Mouse (Mus musculus): Measurements from ENCODE around the gene Pkig.

Pkig gene

DNA sequence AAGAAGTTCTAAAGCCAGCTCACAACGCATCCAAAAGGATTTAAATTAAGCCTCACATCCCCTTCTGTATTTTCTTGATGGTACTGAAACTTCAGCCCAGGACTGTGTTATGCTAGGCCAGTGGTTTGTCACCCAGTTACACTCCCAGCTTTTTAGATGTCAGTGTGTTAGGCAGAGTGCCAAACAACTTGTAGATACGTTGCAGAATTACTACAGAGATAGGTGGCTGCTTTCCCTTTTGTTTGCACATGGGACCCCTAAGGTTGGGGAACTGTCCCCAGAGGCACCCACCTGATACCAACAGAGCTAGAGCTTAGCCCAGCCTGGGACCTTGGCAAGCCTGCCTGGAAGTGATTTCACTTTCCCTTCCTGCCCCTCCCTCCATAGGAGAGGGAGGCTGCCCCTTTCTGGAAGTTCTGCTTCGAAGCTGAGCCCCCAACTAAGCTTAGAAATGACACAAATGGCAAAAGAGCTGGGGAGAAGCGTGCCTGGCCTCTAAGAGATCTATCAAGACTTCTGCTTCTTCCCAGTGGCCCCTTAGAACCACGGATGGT lies 52.5 kb downstream of the Pkig start:
- in situ Hi-C loops (cut with MboI, MseI) = no loop called here

- in situ Hi-C loops (cut with MboI, MseI) = no loop called here
Measured at GRCm38 (mm10) chr2:163711368-163711868, 53.2 kb downstream of the Pkig start.

- in situ Hi-C loops (cut with MboI, MseI) = no loop called here
Measured at GRCm38 (mm10) chr2:163712473-163712872, 54.3 kb downstream of the Pkig start.

GRCm38 (mm10) chr2:163712874-163713273 lies 54.7 kb downstream of the Pkig start:
- in situ Hi-C loops (cut with MboI, MseI) = no loop called here

- in situ Hi-C loops (cut with MboI, MseI) = no loop called here
Measured at GRCm38 (mm10) chr2:163713340-163713739, 55.2 kb downstream of the Pkig start.

DNA sequence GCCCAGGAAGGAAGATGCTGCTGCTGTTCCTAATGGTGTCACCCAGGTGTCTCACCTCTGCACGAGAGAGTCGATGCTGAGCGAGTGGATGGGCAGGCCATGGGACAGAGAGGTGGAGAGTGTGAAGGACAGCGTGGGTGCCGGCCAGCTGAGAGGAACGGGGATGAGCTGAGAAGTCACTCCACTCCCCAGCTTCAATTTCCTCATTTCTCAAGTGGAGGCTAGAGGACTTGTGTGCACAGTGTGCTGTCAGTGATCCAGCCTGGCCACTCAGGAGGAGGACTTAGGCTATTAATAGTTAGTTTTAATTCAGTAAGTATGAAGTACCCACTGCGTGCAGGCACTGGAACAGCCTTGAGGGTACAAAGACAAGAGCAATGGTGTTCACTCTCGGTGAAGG lies 58.3 kb downstream of the Pkig start:
- in situ Hi-C loops (cut with MboI, MseI) = loop anchor here (5.0 kb wide), 2 partner anchors 119 to 184 kb away; no protein-coding TSS in a partner anchor

DNA sequence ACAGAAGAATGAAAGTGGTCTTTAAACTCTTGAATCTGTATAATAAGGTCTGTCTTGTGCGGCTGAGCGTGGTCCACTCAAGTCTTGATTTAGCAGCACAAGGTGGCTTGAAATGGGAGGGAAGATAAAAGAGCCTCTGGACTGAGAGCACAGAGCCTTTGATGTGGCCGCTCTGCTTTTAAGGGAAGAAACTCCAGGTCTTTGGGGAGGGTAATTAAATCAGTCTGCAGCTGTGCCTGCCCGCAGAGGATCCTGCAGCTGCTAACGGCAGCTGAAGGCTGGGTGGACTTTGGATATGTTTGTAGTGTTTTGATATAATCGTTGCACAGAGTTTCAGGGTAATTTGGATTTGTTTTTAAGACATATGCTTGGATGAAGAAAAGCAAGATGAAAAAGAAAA lies 58.7 kb downstream of the Pkig start:
- in situ Hi-C loops (cut with MboI, MseI) = loop anchor here (5.0 kb wide), 2 partner anchors 120 to 185 kb away; no protein-coding TSS in a partner anchor

DNA sequence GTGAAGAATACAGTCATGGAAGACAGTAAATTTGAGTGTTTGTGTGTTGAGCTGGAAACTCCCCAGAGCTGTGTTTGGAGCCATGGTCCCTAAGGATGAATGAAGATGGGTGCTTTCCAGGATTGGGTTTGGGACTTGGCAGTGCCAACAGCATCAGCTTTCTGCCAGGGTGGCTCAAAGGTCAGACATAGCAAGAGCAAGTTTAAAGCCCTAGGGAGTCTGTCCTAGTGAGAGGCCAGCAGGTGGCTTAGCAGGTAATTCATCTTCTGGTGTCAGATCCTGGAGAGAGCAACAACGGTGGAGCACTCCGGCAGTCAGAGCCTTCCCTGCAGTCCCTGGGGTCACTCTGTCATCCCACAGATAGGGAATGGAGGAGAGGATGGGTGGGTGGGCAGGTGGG lies 60.3 kb downstream of the Pkig start:
- in situ Hi-C loops (cut with MboI, MseI) = loop anchor here (5.0 kb wide), 2 partner anchors 121 to 186 kb away; no protein-coding TSS in a partner anchor

GRCm38 (mm10) chr2:163718951-163719603 lies 60.9 kb downstream of the Pkig start:
- in situ Hi-C loops (cut with MboI, MseI) = loop anchor here (5.0 kb wide), 2 partner anchors 122 to 187 kb away; no protein-coding TSS in a partner anchor

DNA sequence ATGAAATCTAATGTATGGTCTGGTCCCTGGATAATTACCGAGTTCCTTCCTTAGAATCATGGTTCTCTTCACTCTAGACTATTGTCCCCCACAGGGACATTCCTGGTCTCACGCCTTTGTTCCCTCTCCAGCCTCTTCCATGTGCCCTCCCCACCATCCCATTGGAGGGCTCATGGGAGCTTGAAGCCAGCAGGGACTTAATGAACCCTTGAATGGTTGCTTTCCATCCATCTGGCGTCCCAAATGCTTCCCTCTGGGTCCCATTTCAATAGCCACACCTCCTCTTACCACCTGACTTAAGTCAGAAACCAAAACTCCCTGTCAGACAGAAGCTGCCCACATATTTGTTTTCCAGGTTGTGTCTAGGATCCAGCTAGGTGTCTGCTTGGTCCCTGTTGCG lies 61.4 kb downstream of the Pkig start:
- in situ Hi-C loops (cut with MboI, MseI) = loop anchor here (5.0 kb wide), 3 partner anchors 57 to 187 kb away; no protein-coding TSS in a partner anchor

- in situ Hi-C loops (cut with MboI, MseI) = loop anchor here (5.0 kb wide), 1 partner anchor 60 kb away; no protein-coding TSS in a partner anchor
Measured at GRCm38 (mm10) chr2:163722550-163722949, 64.4 kb downstream of the Pkig start.

GRCm38 (mm10) chr2:163726766-163727393 lies 68.7 kb downstream of the Pkig start:
- in situ Hi-C loops (cut with MboI, MseI) = no loop called here

- in situ Hi-C loops (cut with MboI, MseI) = no loop called here
Measured at GRCm38 (mm10) chr2:163728300-163728699, 70.1 kb downstream of the Pkig start.

- in situ Hi-C loops (cut with MboI, MseI) = no loop called here
Measured at GRCm38 (mm10) chr2:163732021-163732420, 73.8 kb downstream of the Pkig start.

DNA sequence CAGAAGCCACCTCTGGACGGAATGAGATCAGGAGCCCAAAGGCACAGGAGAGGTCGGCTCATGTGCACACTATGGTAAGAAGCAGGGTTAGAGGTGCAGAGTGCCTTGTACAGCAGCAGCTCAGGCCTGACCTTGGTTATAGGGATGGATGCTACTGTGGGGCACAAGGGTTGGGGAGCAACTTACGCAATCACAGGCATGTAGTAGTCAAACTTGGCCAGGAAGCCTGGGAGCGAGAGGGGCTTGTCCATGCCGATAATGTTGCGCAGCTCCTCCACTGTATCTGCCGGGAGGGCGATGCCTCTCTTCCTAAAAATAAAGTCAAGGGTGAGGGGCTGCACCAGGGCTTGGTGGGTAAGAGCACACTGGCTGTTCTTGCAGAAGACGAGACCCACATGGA lies 77.0 kb downstream of the Pkig start:
- in situ Hi-C loops (cut with MboI, MseI) = no loop called here

DNA sequence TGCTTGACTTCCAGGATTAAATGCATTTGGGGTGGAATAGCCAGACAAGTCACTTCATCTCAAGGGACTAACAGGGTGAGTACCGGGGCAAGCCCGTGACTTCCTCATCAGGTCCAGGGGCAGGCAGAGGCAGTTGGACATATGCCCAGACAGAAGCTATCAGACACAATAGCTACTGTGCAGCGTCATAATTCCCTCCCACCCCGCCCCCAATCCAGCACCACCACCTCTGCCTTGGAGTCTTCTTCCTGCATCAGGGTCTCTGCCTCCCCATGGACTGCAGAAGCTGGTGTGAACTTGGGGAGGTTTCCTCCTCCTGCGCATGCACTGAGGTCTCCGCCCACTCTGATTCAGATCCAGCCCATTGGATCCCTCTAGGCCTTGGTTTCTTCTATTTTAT lies 77.8 kb downstream of the Pkig start:
- in situ Hi-C loops (cut with MboI, MseI) = no loop called here

- in situ Hi-C loops (cut with MboI, MseI) = no loop called here
Measured at GRCm38 (mm10) chr2:163742656-163743055, 84.5 kb downstream of the Pkig start.

DNA sequence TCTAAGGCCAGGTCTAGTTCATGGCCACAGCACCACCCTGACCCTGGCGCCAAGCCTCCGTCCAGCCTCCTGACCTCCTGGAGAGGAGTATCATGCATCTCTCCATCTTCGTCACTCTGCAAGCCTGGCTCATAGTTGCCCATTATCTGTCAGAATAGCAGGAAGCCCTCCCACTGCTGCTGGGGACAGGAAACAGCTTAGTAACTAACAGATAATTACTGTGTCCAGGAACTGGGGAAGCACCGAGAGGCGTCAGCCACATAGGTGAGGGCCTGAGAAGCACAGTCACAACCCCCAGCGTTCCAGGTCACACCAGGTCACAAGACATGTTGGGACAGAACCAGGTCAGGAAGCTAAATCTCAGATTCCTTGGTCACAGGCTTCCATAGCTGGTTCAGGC lies 85.2 kb downstream of the Pkig start:
- in situ Hi-C loops (cut with MboI, MseI) = no loop called here

GRCm38 (mm10) chr2:163744801-163745570 lies 86.8 kb downstream of the Pkig start:
- in situ Hi-C loops (cut with MboI, MseI) = no loop called here

- in situ Hi-C loops (cut with MboI, MseI) = no loop called here
Measured at GRCm38 (mm10) chr2:163749647-163750611, 91.7 kb downstream of the Pkig start, which contains the start of gene Ada. Ada (minus strand) TSS chr2:163750239.

DNA sequence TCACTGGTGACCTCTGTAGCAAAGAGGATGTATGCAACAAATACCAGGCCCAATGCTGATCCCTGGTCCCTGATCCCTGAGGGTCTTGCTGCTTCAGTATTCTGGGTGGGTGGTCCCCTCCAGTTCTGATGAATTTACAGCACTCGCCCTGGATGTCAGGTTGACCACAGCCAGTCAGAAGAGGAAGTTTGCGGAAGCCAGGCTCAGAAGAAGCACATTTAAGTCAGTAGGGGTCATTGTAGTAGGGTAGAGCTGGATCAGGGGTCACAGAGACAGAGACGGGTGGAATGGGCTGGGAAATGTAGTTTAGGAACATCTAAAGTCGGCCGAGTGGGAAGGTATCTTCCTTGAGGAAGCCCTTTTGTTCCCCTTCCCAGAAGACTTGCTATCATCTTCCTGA lies 96.0 kb downstream of the Pkig start:
- in situ Hi-C loops (cut with MboI, MseI) = no loop called here
